8 mouse cellular contexts compared by ENCODE assay signal in the genomic region with DNA sequence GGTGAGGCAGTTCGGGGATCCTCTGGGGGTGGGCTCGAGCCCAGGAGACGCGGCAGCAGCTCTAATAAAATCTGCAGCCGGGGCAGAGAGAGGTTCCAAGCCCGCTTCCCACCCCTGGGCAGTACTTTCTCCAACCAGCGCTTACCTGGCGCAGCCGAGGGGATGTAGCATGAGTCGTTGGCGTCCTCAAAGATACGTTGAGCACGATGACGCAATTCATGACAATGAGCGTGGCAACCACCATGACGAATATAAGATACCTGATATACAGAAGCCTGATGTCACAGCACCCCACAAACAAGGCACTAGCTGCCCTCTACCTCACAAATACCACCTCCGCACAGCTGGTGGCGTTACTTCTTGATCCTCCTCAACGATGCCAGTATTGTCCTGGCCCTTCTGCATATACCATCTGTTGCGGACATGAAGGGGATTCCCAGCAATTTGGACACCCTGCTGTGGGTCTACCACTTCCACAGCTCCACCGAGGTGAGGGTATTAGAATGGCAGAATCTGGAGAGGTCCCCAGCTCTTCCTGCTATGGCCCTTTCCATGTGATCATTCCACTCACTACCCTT. TPM values are rescaled to one million over a fixed set of nuclear protein-coding genes. Genes with fewer than 3 reads are reported as not detected.
A peak's percentile ranks its signal among the peaks of the same experiment; 100 is the strongest.
DNase-seq lines count a peak whose midpoint lies in the region; ATAC-seq and TF ChIP-seq lines count a peak whose summit lies in the region.

A gene (plus strand): TSS at position 333 of the 578 bp plus-strand sequence.

- no peaks in the 10 kb centered on the region for H3K36me3 ChIP-seq in heart, adult 2 months (ENCODE audit: control insufficient read depth, insufficient read depth, low read length)
- H3K36me3 ChIP-seq in forebrain, embryonic 14.5 days (ENCODE audit: control insufficient read depth, insufficient read depth, low read length), result peaks cover 26% of the 10 kb centered on the region
- peaks cover 19% of the 10 kb centered on the region for H3K36me3 ChIP-seq in liver, embryonic 13.5 days
- peaks cover 3% of the 10 kb centered on the region; the same call in 1 of the 2 replicates for H3K36me3 ChIP-seq in stomach, postnatal 0 days (ENCODE audit: control insufficient read depth, insufficient read depth, low read length)

- H3K4me2 ChIP-seq in forebrain, embryonic 14.5 days (ENCODE audit: low read length), result peak within 1 kb of the TSS; percentile 50
- H3K4me2 ChIP-seq in liver, embryonic 13.5 days, result peak within 1 kb of the TSS; percentile 92
- H3K4me2 ChIP-seq in stomach, postnatal 0 days (replicated peaks; ENCODE audit: low read depth), result peak within 1 kb of the TSS; percentile 72

- H3K9ac ChIP-seq in heart, adult 2 months (ENCODE audit: low read depth, low read length), result peak within 1 kb of the TSS; percentile 49
- peak within 1 kb of the TSS; percentile 35; the same call in 1 of the 2 replicates for H3K9ac ChIP-seq in forebrain, embryonic 14.5 days (ENCODE audit: low read length)
- H3K9ac ChIP-seq in liver, embryonic 13.5 days, result peak within 1 kb of the TSS; percentile 65
- H3K9ac ChIP-seq in stomach, postnatal 0 days (ENCODE audit: low read length), result peak within 1 kb of the TSS; percentile 56

- no peak for TF ChIP-seq CTCF in heart, adult 2 months (IDR thresholded peaks at IDR 0.05)
- TF ChIP-seq CTCF in stomach, postnatal 0 days (IDR thresholded peaks at IDR 0.05; ENCODE audit: low read depth), result no peak

- H3K27me3 ChIP-seq in heart, adult 2 months (ENCODE audit: control insufficient read depth, insufficient read depth, low read length), result no peaks in the 10 kb centered on the region
- H3K27me3 ChIP-seq in forebrain, embryonic 14.5 days (replicated peaks; ENCODE audit: control insufficient read depth, insufficient read depth, low read length), result no peaks in the 10 kb centered on the region
- peaks cover 16% of the 10 kb centered on the region; the same call in 1 of the 2 replicates for H3K27me3 ChIP-seq in liver, embryonic 13.5 days
- H3K27me3 ChIP-seq in stomach, postnatal 0 days (ENCODE audit: control insufficient read depth, insufficient read depth, low read length), result no peaks in the 10 kb centered on the region

- TF ChIP-seq EP300 in heart, adult 2 months (IDR thresholded peaks at IDR 0.05; ENCODE audit: insufficient read depth, low read depth, low read length), result no peak
- no peak for TF ChIP-seq EP300 in stomach, postnatal 0 days (optimal IDR thresholded peaks at IDR 0.05)

- H3K9me3 ChIP-seq in forebrain, embryonic 14.5 days (replicated peaks; ENCODE audit: control insufficient read depth, low read length), result no peaks in the 10 kb centered on the region
- no peaks in the 10 kb centered on the region for H3K9me3 ChIP-seq in liver, embryonic 13.5 days (replicated peaks)
- no peaks in the 10 kb centered on the region for H3K9me3 ChIP-seq in stomach, postnatal 0 days (ENCODE audit: control insufficient read depth, low read length)

- no peak for DNase-seq in heart, adult 2 months
- DNase-seq in heart, adult 9 months (ENCODE audit: low spot score in 2 of 2), result no peak
- DNase-seq in CD4-positive, CD25-positive, alpha-beta regulatory T cell, adult 2 months (ENCODE audit: low read depth, low spot score), result peak; percentile 85
- peak; percentile 4 for DNase-seq in forebrain, embryonic 14.5 days (ENCODE audit: low spot score)
- DNase-seq in liver, embryonic 13.5 days, result no peak
- DNase-seq in stomach, postnatal 0 days (ENCODE audit: low spot score), result no peak
- DNase-seq in frontal cortex, postnatal 36 days (ENCODE audit: low spot score in 2 of 2), result no peak
- no peak for DNase-seq in urinary bladder, postnatal 36 days (ENCODE audit: low spot score in 2 of 2)

- peak within 1 kb of the TSS; percentile 48 for H3K4me3 ChIP-seq in heart, adult 2 months
- H3K4me3 ChIP-seq in forebrain, embryonic 14.5 days (ENCODE audit: low read depth, low read length), result peak within 1 kb of the TSS; percentile 15
- H3K4me3 ChIP-seq in liver, embryonic 13.5 days (replicated peaks), result peak within 1 kb of the TSS; percentile 59
- H3K4me3 ChIP-seq in stomach, postnatal 0 days (ENCODE audit: low read depth, low read length), result peak within 1 kb of the TSS; percentile 41

- H3K79me2 ChIP-seq in heart, adult 2 months (replicated peaks; ENCODE audit: control insufficient read depth, insufficient read depth, low read length), result no peaks in the 10 kb centered on the region

- intact Hi-C loops in heart, adult 2 months (cut with DNase I), result no loop called here

- peak within 1 kb of the TSS; percentile 40; the same call in 1 of the 2 replicates for H3K27ac ChIP-seq in heart, adult 2 months
- H3K27ac ChIP-seq in forebrain, embryonic 14.5 days (ENCODE audit: low read depth, low read length), result no peak within 1 kb of the TSS
- H3K27ac ChIP-seq in liver, embryonic 13.5 days, result 0 out of 2 replicates have a peak within 1 kb of the TSS, but pooled peaks have one; percentile 9
- peak within 1 kb of the TSS; percentile 67 for H3K27ac ChIP-seq in stomach, postnatal 0 days (replicated peaks)

- TF ChIP-seq POLR2A in heart, adult 2 months (IDR thresholded peaks at IDR 0.05; ENCODE audit: insufficient read depth, low read depth, low read length), result no peak

- peaks cover 3% of the 10 kb centered on the region for H3K4me1 ChIP-seq in heart, adult 2 months (ENCODE audit: control insufficient read depth, insufficient read depth, low read length)
- H3K4me1 ChIP-seq in forebrain, embryonic 14.5 days (ENCODE audit: control insufficient read depth, insufficient read depth, low read length), result 0 out of 2 replicates have a peak, but pooled peaks cover 6% of the 10 kb centered on the region
- peaks cover 26% of the 10 kb centered on the region for H3K4me1 ChIP-seq in liver, embryonic 13.5 days (replicated peaks)
- H3K4me1 ChIP-seq in stomach, postnatal 0 days (replicated peaks; ENCODE audit: control insufficient read depth, insufficient read depth), result no peaks in the 10 kb centered on the region

- 21% methylated on average over 21 of the region's 21 CpGs for WGBS in heart, adult 2 months
- WGBS in forebrain, embryonic 14.5 days, result 16% methylated on average over 21 of the region's 21 CpGs
- 17% methylated on average over 21 of the region's 21 CpGs for WGBS in liver, embryonic 13.5 days (ENCODE audit: insufficient replicate concordance)
- 18% methylated on average over 21 of the region's 21 CpGs for WGBS in stomach, postnatal 0 days

- ATAC-seq in forebrain, embryonic 14.5 days, result no peak
- no peak for ATAC-seq in liver, embryonic 13.5 days (ENCODE audit: low read depth)
- ATAC-seq in stomach, postnatal 0 days (ENCODE audit: low FRiP score, low TSS enrichment), result no peak

RNA-seq across cellular contexts. Expression of the gene that starts here (rescaled TPM):
- total RNA-seq in heart, adult 2 months (2021), result not detected
- 0.31 TPM in 1 of 2 replicates, not detected in the other for polyA plus RNA-seq in heart, adult 2 months (2012; rRNA removed)
- not detected in 2 replicates for polyA plus RNA-seq in forebrain, embryonic 14.5 days (2014; fragmentation: Nextera tagmentation; extraction: Ambion mirVana)
- polyA plus RNA-seq in liver, embryonic 13.5 days (2015; fragmentation: Nextera tagmentation; extraction: Ambion mirVana), result not detected in 2 replicates
- not detected in 2 replicates for polyA plus RNA-seq in stomach, postnatal 0 days (2015; fragmentation: Nextera tagmentation; extraction: Ambion mirVana)

Comparison
In these comparisons a context has a peak if more than half of its experiments do, and no peak if none do; other contexts are left out.
1. Peak in DNase-seq, H3K4me3 ChIP-seq, H3K9ac ChIP-seq and H3K4me2 ChIP-seq in forebrain, embryonic 14.5 days; RNA of the gene not detected or under 1 TPM.